Mouse (Mus musculus): ENCODE measurements at regions not wholly inside any gene's neighbourhood (a gene's known extent, or its start where the extent isn't known, plus 50 kb on each side); places are given as distances from the start of the nearest gene placed in this dataset.

- peak in 1 of 2 experiments; percentile 1 for DNase-seq
Measured at GRCm38 (mm10) chr14:32735356-32735755, 50.3 kb upstream of the 3425401B19Rik start.
